Mouse (Mus musculus) kidney, adult 2 months (tissue): Measurements from ENCODE around the gene Olfr875.

Experiments used
- CTCF ChIP-seq: fragments of 200-500 bp; conservative IDR thresholded peaks from 2 replicates; pipeline ENCODE4 v1.5.1; 2011; ENCODE audit warnings: low read depth, mild to moderate bottlenecking, control low read depth, low read length, moderate library complexity, mixed read lengths; ENCODE audit not compliant: insufficient read depth, insufficient read length
- POLR2A ChIP-seq: fragments of 200-500 bp; IDR thresholded peaks from one replicate; pipeline ENCODE4 v1.6.1; 2011; ENCODE audit warnings: low read depth, low read length, control low read depth

GRCm38 (mm10) chr9:37802055-37802454, 30.4 kb downstream of the Olfr875 start:
- no peak for TF ChIP-seq POLR2A
- TF ChIP-seq CTCF: no peak
